Mouse (Mus musculus) liver, embryonic 14.5 days (tissue): ENCODE measurements around the gene Gm28043.

Experiments used
- CTCF ChIP-seq: IDR thresholded peaks from 2 replicates; pipeline ENCODE4 v1.5.1; 2016; ENCODE audit warnings: antibody characterized with exemption, low read depth, control low read depth
- EP300 ChIP-seq: IDR thresholded peaks from 2 replicates; pipeline ENCODE4 v1.6.1; 2016; ENCODE audit warnings: antibody characterized with exemption, low read depth

DNA sequence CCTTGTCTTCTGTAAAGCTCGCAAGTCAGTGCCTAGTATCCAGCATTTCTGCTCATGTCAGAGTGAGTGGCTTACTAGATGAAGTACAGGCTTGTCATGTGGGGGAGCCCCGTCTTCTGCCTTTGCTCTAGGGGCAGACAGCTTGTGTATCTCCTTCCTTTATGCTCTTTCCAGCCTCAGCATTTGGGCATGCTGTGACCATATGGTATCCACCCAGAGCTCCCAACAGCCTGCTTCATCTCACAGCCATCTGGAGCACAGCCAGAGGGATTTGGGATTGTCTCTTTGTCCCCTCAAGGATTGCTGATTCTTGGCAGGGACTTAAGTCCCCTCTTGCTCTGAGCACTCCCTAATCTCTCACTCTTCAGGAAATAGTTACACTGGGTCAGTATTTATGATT, 65.5 kb downstream of the Gm28043 start:
- TF ChIP-seq CTCF (no peak), EP300 (no peak)
